Mouse (Mus musculus): ENCODE measurements around the gene Rsph1. TPM values are rescaled to one million over a fixed set of nuclear protein-coding genes. Genes with fewer than 3 reads are reported as not detected.

Rsph1 gene
- polyA plus RNA-seq, 1 experiment: 4.8 TPM

DNA sequence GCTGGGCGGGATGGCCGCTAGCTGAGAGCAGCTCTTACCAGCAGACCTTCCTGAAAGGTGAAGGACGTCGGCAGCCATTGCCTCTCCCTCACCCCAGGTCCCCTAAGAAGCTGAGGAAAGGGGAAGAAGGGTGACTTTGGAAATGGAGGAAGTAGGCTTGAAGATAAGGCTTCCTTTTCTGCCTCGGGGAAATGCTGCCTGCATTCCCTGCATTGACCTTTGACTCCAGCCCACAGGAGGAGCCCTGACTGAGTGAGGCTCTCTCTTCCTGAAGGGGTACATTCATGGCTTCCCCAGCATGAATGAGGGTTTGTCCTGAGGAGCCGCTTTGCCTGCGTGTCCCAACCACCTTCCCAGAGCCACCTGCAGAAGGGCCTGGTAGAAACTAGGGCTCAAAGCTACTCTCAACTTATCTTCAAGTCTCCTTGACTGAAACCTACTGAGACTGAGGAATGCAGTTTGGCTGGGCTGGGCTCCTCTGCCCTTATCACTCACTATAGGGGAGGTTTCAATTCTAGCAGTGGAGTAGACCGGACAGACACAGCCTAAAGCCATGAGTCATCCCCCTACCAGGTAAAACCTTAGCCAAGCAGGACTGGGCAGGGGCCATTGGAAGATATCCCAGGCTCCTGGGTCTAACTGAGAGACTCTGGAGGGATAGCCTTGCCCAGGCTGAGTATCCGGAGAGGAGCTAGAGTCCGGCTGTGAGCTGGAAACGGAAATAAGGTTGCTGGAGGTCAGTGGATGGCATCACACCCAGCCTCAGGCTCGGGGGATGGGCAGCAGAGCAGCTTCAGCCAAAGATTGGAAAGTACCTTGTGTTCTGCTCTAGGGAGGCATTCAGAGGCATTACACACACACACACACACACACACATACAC lies 28.0 kb upstream of the Rsph1 start:
- no peak for DNase-seq (ENCODE audit: extremely low spot score in 1 of 2, low spot score in 1 of 2)

DNA sequence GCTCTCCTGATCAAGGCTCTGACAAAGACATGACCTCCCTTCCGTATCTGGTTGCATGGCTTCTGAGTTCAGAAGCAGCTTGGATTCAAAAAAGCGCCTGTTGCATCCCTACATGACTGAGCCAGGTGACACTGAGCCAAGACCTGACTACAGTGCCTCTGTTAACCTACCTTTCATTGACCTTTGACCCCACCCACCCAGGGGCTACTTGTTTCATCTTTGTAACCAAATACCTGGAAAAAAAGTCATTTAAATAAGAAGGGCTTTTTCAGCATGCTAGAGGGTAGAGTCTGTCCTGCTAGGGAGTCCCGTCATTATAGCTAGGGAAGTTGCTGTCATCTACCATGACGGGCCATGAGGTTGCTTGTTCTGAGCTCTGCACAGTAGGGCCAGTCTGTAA lies 26.2 kb upstream of the Rsph1 start:
- DNase-seq (ENCODE audit: extremely low spot score in 1 of 2, low spot score in 1 of 2): no peak

DNA sequence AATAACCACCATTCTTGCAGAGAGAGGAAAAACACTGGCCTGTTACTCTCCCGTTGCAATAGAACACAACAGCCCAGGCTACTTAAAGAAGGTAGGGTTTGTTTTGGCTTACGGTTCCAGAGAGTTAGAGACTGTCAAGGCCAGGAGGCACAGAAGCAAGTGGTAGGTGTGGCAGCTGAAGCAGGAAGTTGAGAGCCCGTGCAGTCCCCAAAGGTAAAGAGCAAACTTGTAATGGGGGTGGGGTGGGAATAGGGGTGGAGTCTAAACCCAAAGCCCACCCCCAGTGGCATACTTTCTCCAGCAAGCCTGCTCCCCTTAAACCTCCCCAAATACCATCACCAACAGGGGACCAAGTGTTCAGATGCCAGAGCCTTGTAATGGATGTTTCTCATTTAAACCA lies 23.6 kb upstream of the Rsph1 start:
- DNase-seq (ENCODE audit: extremely low spot score in 1 of 2, low spot score in 1 of 2): no peak

DNA sequence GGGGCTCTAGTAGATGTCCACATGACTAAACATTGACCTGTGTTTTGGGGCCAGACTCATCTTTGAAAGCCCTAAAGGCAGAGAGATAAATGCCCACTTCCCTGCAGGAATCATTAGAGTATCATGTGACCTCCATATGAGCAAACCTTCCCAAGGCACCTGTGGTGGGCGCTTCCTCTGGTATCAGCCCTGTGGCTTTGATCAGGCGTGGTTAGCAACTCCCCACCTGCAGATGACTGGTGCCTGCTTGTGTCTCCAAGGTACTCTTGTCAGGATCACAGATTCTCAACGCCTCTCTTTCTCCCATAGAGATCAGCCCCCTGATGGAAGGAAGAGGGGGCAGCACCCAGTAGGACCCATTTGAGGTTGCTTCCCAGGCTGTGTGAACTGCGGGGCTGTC lies 22.8 kb upstream of the Rsph1 start:
- DNase-seq (ENCODE audit: extremely low spot score in 1 of 2, low spot score in 1 of 2): no peak

DNA sequence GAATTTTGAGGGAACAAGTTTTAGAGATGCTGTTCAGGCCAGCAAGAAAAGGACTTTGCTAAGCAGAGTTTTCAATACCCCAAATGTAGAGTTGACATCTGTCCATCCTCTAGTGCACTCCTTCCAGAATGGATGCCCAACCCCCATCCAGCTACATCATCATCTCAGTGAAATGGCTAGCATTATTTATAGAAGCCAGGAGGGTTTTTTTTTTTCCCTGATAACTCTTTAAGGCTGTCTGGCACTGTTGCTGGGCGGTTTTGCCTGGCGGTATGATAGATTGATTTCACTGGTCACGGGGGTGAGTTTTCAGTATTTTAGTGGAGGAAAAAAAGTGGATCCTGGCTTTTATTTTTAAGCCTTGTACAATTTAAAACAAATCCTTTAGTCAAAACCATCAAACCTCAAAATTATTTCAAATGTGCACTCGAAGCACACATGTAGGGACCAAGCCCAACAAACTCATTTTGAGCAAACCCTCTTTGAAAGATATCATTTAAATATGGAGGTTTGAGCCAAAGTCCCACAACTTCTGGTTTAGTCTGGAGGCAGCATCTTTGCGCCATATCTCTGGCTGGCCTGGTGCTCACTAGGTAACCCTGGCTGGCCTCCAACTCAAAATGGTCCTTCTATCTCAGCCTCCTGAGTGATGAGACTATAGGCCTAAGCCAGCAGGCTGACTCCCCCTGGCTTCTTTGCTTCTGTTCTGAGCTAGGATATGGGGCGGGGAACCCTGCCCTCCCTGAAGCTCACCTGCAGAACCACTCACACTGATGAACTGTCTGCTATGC lies 21.4 kb upstream of the Rsph1 start:
- DNase-seq (ENCODE audit: extremely low spot score in 1 of 2, low spot score in 1 of 2): no peak

- DNase-seq (ENCODE audit: extremely low spot score in 1 of 2, low spot score in 1 of 2): peak in 1 of 2 experiments; percentile 41
Measured at GRCm38 (mm10) chr17:31297521-31297939, 20.3 kb upstream of the Rsph1 start.

DNA sequence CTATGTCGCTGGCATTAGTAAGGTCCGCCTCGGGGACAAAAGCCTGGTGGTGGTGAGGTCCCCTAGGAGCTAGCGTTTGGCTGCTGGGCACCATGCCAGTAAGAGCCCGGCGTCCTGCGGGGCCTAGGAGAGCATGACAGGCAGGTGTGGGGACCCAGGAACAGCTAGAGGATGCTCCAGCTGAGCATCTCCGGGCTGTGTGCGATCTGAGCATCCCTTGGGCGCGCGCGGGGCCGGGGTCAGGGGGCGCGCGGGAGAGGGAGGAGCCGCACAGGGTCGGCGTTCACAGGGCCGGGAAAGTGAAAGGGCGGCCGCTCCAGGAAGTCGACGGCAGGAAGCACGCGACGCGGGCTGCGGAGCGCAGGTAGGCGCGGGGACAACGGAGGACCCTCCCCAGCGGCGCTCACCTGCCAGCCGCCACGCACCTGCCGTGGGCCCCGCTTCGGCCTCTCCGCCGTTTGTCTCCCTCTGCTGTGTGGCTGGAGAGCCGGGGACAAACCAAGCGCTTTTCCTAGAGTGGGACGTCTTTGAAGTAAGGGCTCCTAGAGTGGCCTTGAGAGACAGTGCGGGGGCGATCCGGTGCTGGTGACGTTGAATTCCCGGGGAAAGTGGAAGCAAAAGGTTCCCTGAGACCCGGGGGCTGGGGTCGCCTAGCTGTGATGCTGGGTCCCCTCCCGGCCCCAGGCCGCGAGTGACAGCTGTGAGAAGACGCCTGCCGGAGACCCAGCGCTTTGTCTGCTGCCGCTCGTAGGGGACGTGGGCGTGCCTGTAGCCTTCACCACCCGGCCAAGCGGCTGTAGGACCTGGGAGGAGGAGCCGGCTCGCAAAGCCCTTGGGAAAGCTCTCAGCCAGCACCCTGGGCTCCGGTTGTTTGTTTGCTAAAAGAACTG lies 19.0 kb upstream of the Rsph1 start:
- peak; percentile 35 to 75 for DNase-seq (ENCODE audit: extremely low spot score in 1 of 2, low spot score in 1 of 2)

DNA sequence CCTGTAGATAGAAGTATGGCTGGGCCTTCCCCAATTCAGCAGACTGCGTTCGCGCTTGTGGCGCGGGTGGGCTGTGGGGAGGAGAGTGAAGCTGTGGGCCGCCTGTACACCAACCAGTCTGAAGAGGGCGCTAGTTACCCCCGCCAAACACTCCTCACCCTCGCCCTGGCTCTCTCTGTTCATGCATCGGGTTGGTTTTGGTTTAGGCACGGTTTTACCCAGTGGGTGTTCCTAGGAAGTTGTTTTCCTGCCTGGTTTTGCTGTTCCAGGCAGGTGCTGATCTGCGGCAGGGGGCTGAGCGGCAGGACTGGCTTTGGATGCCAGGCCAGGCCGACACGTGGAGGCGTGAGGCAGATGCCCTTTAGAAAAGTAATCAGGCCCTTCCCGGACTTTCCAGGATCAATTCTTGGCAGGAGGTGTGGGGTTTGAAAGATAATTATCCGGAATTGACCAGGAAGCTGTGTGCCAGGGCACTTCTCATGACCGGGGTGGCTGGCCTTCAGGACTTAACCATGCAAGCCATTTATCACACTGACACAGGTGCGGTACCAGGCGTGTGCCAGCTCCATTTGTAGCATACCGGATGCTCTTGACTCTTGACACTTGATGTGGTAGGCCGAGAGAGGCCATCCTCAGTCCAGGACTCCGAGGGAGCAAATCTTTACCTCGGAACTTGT lies 18.2 kb upstream of the Rsph1 start:
- peak in 1 of 2 experiments; percentile 42 for DNase-seq (ENCODE audit: extremely low spot score in 1 of 2, low spot score in 1 of 2)

- peak in 1 of 2 experiments; percentile 48 for DNase-seq (ENCODE audit: extremely low spot score in 1 of 2, low spot score in 1 of 2)
Measured at GRCm38 (mm10) chr17:31294363-31295214, 17.4 kb upstream of the Rsph1 start.

GRCm38 (mm10) chr17:31290859-31291258 lies 13.7 kb upstream of the Rsph1 start:
- DNase-seq (ENCODE audit: extremely low spot score in 1 of 2, low spot score in 1 of 2): no peak

DNA sequence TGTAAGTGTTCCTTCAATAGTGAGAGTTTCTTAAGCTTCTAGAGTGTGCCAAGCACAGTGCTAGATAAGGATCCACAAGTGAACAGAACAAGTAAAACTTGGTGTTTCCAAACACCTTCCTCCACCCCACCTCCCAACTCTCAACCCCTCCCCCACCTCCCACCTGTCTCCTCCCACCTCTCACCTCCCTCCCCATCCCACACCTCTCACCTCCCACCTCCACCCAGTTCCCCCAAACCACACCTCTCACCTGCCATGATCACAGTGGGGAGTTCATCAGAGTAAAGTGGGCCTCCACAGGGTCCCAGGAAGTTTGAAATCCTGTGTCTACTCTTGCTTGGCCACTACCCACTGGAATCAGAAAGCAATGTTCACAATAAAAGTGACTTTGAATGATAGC lies 13.1 kb upstream of the Rsph1 start:
- DNase-seq (ENCODE audit: extremely low spot score in 1 of 2, low spot score in 1 of 2): no peak

DNA sequence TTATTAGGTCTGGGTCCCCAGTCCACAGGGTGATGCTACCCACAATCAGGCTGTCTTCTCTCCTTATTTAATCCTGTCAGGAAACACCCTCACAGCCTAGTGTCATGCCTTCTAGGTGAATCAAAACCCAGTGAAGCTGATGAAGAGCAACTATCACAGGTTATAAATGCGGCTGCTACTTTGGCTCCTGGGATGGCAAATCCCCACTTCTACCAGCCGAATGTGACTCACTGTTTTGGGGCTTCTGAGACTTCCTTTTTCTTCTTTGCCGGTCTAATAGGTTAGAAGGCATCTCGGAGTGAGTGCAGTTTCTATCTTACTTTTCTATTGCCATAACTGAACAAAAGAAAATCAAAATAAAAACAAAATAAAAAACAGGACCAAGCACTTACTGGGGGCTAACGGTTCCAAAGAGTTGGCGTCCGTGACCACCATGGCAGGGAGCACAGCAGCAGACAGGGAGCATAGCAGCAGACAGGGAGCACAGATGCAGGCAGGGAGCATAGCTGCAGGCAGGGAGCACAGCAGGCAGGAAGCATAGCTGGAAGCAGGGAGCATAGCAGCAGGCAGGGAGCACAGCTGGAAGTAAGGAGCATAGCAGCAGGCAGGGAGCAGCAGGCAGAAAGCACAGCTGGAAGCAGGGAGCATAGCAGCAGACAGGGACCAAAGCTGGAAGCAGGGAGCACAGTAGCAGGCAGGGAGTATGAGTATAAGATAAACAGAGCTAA lies 12.0 kb upstream of the Rsph1 start:
- DNase-seq (ENCODE audit: extremely low spot score in 1 of 2, low spot score in 1 of 2): no peak

- DNase-seq (ENCODE audit: extremely low spot score in 1 of 2, low spot score in 1 of 2): no peak
Measured at GRCm38 (mm10) chr17:31287216-31287615, 10.0 kb upstream of the Rsph1 start.

GRCm38 (mm10) chr17:31286492-31286891 lies 9.3 kb upstream of the Rsph1 start, which contains the start of gene Slc37a1:
Gene Slc37a1 (plus strand): TSS chr17:31286792.
- DNase-seq (ENCODE audit: extremely low spot score in 1 of 2, low spot score in 1 of 2): no peak

DNA sequence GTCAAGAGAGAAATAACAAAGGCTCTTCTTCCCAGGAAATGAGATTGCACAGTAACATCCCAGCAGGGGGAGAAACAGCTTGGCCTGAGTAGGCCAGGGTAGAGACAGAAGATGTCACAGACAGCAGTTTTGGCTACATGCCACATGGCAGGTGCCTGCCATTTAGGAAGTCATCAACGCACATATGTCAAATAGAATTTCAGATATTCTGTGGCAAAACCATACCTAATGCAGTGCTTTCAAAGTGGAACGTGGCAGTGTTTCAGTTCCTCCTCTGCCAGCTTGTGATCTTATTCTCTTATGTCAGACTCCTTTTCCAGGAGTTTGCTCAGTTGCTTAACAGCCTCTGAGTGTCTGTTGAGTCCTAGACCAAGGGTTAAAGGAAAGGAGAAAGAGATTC lies 8.7 kb upstream of the Rsph1 start:
- no peak for DNase-seq (ENCODE audit: extremely low spot score in 1 of 2, low spot score in 1 of 2)

- no peak for DNase-seq (ENCODE audit: extremely low spot score in 1 of 2, low spot score in 1 of 2)
Measured at GRCm38 (mm10) chr17:31282687-31283053, 5.5 kb upstream of the Rsph1 start.

DNA sequence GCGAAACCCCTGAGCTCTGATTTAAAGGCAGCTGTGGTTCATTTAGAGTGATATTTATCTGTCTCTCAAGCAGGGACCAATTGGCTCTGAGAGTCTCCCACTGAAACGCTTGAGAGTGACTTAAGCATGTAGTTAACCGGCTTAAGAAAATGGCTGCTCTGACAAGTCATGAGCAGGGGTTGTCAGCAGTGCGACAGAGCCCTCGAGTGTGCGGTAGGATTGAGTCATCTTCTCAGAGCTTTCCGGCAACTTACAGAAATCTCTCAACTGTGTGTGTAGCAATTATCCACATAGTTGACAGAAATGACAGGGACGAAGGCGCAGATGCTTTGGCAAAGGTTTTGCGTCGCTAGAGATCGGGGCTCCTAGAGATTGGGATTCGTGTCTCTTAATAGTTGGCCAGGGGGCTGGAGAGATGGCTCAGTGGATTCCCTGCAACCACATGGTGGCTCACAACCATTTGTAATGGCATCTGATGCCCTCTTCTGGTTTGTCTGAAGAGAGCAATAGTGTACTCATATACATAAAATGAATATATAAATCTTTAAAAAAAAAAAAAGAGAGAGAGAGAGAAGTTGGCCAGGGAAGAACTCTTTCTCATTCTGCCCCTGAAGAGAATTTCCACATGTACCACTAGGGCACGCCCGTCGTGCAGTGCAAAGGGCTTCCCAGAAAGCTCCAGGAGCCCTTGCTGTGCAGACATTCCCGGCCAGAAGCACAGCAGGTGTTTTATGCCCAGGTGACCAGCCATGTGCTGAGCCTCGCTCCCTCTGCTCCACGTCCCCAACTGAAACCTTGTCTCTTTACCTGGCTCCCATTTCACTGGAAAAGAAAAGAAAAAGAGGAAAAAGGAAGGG lies 4.9 kb upstream of the Rsph1 start:
- DNase-seq (ENCODE audit: extremely low spot score in 1 of 2, low spot score in 1 of 2): peak in 1 of 2 experiments; percentile 62

GRCm38 (mm10) chr17:31280269-31280668 lies 3.1 kb upstream of the Rsph1 start:
- DNase-seq (ENCODE audit: extremely low spot score in 1 of 2, low spot score in 1 of 2): no peak
